Mouse (Mus musculus): ENCODE results near the gene Vamp1.
A peak's percentile ranks its signal among the peaks of the same experiment; 100 is the strongest.
"Not testable (repeated sequence)": the region's sequence is repeated elsewhere in the genome, so short reads cannot be mapped to it uniquely, and the experiment has no call there.

The Vamp1 gene

GRCm38 (mm10) chr6:125253863-125254715 lies 38.7 kb downstream of the Vamp1 start:
- no peak for DNase-seq

- peak; percentile 33 to 34 for DNase-seq
Measured at GRCm38 (mm10) chr6:125255516-125256044, 40.2 kb downstream of the Vamp1 start.

GRCm38 (mm10) chr6:125256222-125256966 lies 41.0 kb downstream of the Vamp1 start:
- peak; percentile 75 to 81 for DNase-seq

GRCm38 (mm10) chr6:125260006-125260555 lies 44.7 kb downstream of the Vamp1 start:
- DNase-seq, result no peak

- DNase-seq, result no peak
Measured at GRCm38 (mm10) chr6:125264219-125264618, 48.9 kb downstream of the Vamp1 start.

- DNase-seq, result no peak
Measured at GRCm38 (mm10) chr6:125265239-125265638, 49.9 kb downstream of the Vamp1 start.

- no peak for DNase-seq
Measured at GRCm38 (mm10) chr6:125266091-125266490, 50.7 kb downstream of the Vamp1 start.

GRCm38 (mm10) chr6:125266600-125266999 lies 51.2 kb downstream of the Vamp1 start:
- DNase-seq, result not testable (repeated sequence)

GRCm38 (mm10) chr6:125267469-125267868 lies 52.1 kb downstream of the Vamp1 start:
- DNase-seq, result no peak

- no peak for DNase-seq
Measured at GRCm38 (mm10) chr6:125268799-125269198, 53.4 kb downstream of the Vamp1 start.

GRCm38 (mm10) chr6:125271455-125272227 lies 56.3 kb downstream of the Vamp1 start:
- peak; percentile 96 to 97 for DNase-seq

- DNase-seq, result no peak
Measured at GRCm38 (mm10) chr6:125272228-125272785, 57.0 kb downstream of the Vamp1 start.

GRCm38 (mm10) chr6:125274841-125275563 lies 59.7 kb downstream of the Vamp1 start:
- peak; percentile 62 to 65 for DNase-seq

GRCm38 (mm10) chr6:125279729-125280128 lies 64.4 kb downstream of the Vamp1 start:
- no peak for DNase-seq

- DNase-seq, result peak; percentile 75 to 77
Measured at GRCm38 (mm10) chr6:125282721-125283120, 67.4 kb downstream of the Vamp1 start.

- DNase-seq, result no peak
Measured at GRCm38 (mm10) chr6:125284250-125284649, 68.9 kb downstream of the Vamp1 start.

GRCm38 (mm10) chr6:125284751-125285150 lies 69.4 kb downstream of the Vamp1 start:
- no peak for DNase-seq

- DNase-seq, result no peak
Measured at GRCm38 (mm10) chr6:125285890-125286289, 70.5 kb downstream of the Vamp1 start, which contains the start of gene Tuba3a. Tuba3a (minus strand) TSS chr6:125286042.

- no peak for DNase-seq
Measured at GRCm38 (mm10) chr6:125286944-125287343, 71.6 kb downstream of the Vamp1 start.

- no peak for DNase-seq
Measured at GRCm38 (mm10) chr6:125288730-125289129, 73.4 kb downstream of the Vamp1 start.

- no peak for DNase-seq
Measured at GRCm38 (mm10) chr6:125291329-125291728, 76.0 kb downstream of the Vamp1 start.
